Mouse (Mus musculus) embryonic facial prominence, embryonic 12.5 days (tissue): ENCODE results near the gene Rapgef1. TPM values are rescaled to one million over a fixed set of nuclear protein-coding genes. Genes with fewer than 3 reads are reported as not detected.

Source experiments
- ATAC-seq: fragments of 200-750 bp; cut with Nextera tagmentation; 2 replicates; pipeline ENCODE4 v1.8.0; 2017; ENCODE audit not compliant: insufficient number of reproducible peaks, insufficient read depth, low FRiP score, low TSS enrichment
- H3K27ac ChIP-seq: fragments of 300-500 bp; sonication (generic); 2 replicates; pipeline ENCODE4 v1.5.1; 2016; ENCODE audit warnings: mild to moderate bottlenecking
- H3K27me3 ChIP-seq: fragments of 300-500 bp; sonication (generic); 2 replicates; pipeline ENCODE4 v1.6.1; 2016; ENCODE audit warnings: mild to moderate bottlenecking, moderate library complexity
- H3K36me3 ChIP-seq: fragments of 300-500 bp; sonication (generic); 2 replicates; pipeline ENCODE4 v1.6.1; 2016; ENCODE audit warnings: mild to moderate bottlenecking
- H3K4me1 ChIP-seq: fragments of 300-500 bp; sonication (generic); 2 replicates; pipeline ENCODE4 v1.6.1; 2016
- H3K4me2 ChIP-seq: fragments of 300-500 bp; sonication (generic); replicated peaks from 2 replicates; pipeline ENCODE4 v1.6.1; 2016; ENCODE audit warnings: mild to moderate bottlenecking, moderate library complexity
- H3K4me3 ChIP-seq: fragments of 300-500 bp; sonication (generic); 2 replicates; pipeline ENCODE4 v1.5.1; 2016; ENCODE audit warnings: mild to moderate bottlenecking
- H3K9ac ChIP-seq: fragments of 300-500 bp; sonication (generic); 2 replicates; pipeline ENCODE4 v1.6.1; 2016; ENCODE audit warnings: mild to moderate bottlenecking, moderate library complexity
- H3K9me3 ChIP-seq: fragments of 300-500 bp; sonication (generic); 2 replicates; pipeline ENCODE4 v1.6.1; 2016; ENCODE audit warnings: mild to moderate bottlenecking, moderate library complexity
- WGBS: fragments of 180-500 bp; shearing (Covaris S2); methylation state at CpG from one replicate; pipeline ENCODE4 v1.1.7; 2016; 5-methylcytosine and 5-hydroxymethylcytosine counted together
- polyA plus RNA-seq: library from polyadenylated mRNA; unstranded; fragments of >200 nt; fragmentation: Nextera tagmentation; extraction: Ambion mirVana; gene quantifications from 2 replicates; pipeline ENCODE4 v1.2.1, GENCODE M21; 2016

Rapgef1 gene
- polyA plus RNA-seq, 1 experiment from 2014 or later: 20.3 TPM

- 1% methylated on average over 3 of the region's 3 CpGs for WGBS
- Histone ChIP-seq H3K27me3 (peaks cover 3% of the 10 kb centered on the region; the same call in 1 of the 2 replicates), H3K4me2 (no peak overlapping the region), H3K36me3 (no peaks in the 10 kb centered on the region), H3K9me3 (no peaks in the 10 kb centered on the region), H3K4me1 (no peaks in the 10 kb centered on the region), H3K4me3 (no peak overlapping the region), H3K27ac (no peak overlapping the region), H3K9ac (no peak overlapping the region)
- ATAC-seq: no peak; the same call in 1 of the 2 replicates
Measured at GRCm38 (mm10) chr2:29603930-29604329, 15.6 kb upstream of the Rapgef1 start.

DNA sequence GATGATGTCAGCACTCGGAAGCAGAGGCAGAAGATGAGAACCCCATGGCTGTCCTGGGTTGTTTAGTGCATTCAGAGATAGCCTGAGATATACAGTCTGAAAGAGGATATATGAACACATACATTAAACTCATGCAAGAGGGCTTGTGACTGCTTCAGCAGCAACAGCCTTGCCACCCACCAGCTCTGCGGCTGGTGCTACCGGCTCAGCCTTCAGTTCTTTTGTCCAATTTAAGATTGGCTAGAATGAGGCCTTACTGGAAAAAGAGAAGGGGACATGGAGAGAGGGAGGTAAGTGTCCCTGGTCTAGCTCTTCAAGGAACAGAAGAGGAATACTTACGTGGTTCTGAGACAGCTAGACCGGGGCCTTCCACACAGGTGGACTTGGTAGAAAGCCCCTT is 13.9 kb upstream of the Rapgef1 start:
- Histone ChIP-seq H3K9ac (no peak overlapping the region), H3K4me1 (no peaks in the 10 kb centered on the region), H3K27me3 (peaks cover 3% of the 10 kb centered on the region; the same call in 1 of the 2 replicates), H3K27ac (no peak overlapping the region), H3K9me3 (no peaks in the 10 kb centered on the region), H3K4me2 (no peak overlapping the region), H3K4me3 (no peak overlapping the region), H3K36me3 (no peaks in the 10 kb centered on the region)
- WGBS: 80% methylated on average over 5 of the region's 5 CpGs
- no peak for ATAC-seq

DNA sequence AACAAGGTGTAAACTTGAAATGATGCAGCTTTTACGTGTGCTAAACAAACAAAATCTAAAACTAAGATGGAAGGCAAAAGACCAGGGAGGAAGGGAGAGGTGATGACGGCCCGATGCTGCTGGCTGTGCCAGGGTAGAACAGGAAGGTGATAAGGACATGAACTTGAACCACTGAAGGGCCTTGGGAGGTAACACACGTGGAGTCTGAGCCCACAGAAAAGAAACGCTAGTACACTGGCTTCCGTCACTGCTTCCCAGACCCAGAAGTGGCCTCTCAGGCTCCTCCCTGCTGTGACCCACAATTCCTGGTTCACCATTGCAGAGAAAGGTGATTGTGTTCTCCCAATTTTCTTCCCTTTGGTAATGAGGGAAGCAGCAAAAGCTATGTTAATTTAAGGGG is 13.1 kb upstream of the Rapgef1 start:
- peaks cover 3% of the 10 kb centered on the region; the same call in 1 of the 2 replicates for H3K27me3 ChIP-seq
- no peak overlapping the region for H3K9ac ChIP-seq
- ATAC-seq: no peak
- H3K9me3 ChIP-seq: no peaks in the 10 kb centered on the region
- no peaks in the 10 kb centered on the region for H3K36me3 ChIP-seq
- H3K4me3 ChIP-seq: no peak overlapping the region
- 37% methylated on average over 6 of the region's 6 CpGs for WGBS
- no peak overlapping the region for H3K27ac ChIP-seq
- no peaks in the 10 kb centered on the region for H3K4me1 ChIP-seq
- H3K4me2 ChIP-seq: no peak overlapping the region

- Histone ChIP-seq H3K27me3 (no peaks in the 10 kb centered on the region), H3K9ac (no peak overlapping the region), H3K36me3 (no peaks in the 10 kb centered on the region), H3K27ac (no peak overlapping the region), H3K4me2 (no peak overlapping the region), H3K9me3 (no peaks in the 10 kb centered on the region), H3K4me1 (peaks cover 17% of the 10 kb centered on the region), H3K4me3 (no peak overlapping the region)
- ATAC-seq: no peak
- WGBS: 88% methylated on average over 1 of the region's 1 CpGs
Measured at GRCm38 (mm10) chr2:29617341-29617740, 2.2 kb upstream of the Rapgef1 start.

DNA sequence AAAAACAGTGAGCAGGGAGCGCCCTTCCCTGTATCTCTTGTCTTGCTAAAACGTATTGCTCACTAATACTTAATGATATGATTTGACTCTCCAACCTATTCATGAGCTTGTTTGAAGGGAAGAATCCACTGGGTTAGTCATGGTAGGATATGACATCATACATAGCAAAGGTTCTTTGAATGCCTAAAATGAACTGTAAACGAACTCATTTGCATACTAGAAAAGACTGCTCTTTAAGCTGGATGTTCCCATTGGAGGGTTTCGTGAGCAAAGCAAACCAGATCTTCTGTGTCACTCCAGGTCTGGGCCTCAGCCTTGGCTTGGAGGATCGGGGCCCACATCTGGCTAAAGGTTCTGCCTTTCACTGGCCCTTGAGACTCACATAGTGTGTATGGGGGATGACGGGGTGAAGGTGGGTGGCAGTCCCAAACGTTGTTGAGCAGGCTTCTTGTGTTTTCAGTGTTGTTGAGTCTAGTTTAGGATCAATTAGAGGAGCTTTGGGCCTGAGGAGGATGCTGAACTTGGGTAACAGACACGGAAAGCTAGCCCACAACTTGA is 515 bp upstream of the Rapgef1 start:
- WGBS: 66% methylated on average over 8 of the region's 8 CpGs
- H3K27ac ChIP-seq: no peak overlapping the region

DNA sequence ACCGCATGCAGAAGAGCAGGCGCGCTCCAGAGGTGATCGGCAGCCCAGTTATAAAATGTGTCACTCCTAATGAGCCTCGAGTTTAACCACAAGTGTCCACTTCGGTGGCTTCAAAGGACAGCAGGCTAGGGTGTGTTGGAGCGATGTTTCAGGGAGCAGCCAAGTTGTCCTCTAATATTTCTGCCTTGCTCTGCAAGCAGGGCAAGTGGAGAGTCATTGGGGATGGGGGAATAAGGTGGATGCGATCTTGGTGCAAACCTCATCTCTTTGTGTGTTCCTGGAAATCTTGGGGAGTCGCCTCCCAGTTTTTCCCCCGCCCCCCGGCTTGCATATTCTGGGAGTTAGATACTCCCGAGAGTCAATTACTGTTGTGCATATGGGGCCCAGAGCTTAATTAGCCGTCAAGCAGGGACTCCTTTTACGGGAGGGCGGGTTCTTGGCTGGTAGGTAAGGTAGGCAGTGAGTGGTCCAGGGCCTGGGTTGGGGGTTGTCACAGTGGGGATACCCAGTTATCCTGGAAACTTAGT is 844 bp downstream of the Rapgef1 start:
- 2% methylated on average over 15 of the region's 15 CpGs for WGBS
- no peaks in the 10 kb centered on the region for H3K36me3 ChIP-seq
- ATAC-seq: no peak

More for the DNA sequence above, 515 bp upstream of the Rapgef1 start:
- no peaks in the 10 kb centered on the region for H3K27me3 ChIP-seq
- H3K9me3 ChIP-seq: no peaks in the 10 kb centered on the region
- H3K4me3 ChIP-seq: peak overlapping the region; percentile 9; the same call in 1 of the 2 replicates
- ATAC-seq: no peak
- H3K9ac ChIP-seq: no peak overlapping the region
- H3K36me3 ChIP-seq: no peaks in the 10 kb centered on the region
- H3K4me1 ChIP-seq: peaks cover 17% of the 10 kb centered on the region
- peak overlapping the region; percentile 29; the same call in 1 of the 2 replicates for H3K4me2 ChIP-seq

GRCm38 (mm10) chr2:29621163-29621562 is 1.6 kb downstream of the Rapgef1 start:
- no peaks in the 10 kb centered on the region for H3K27me3 ChIP-seq
- no peak for ATAC-seq
- peak overlapping the region; percentile 86 for H3K4me2 ChIP-seq
- no peaks in the 10 kb centered on the region for H3K9me3 ChIP-seq
- peak overlapping the region; percentile 95 for H3K9ac ChIP-seq
- no peak overlapping the region for H3K27ac ChIP-seq
- peak overlapping the region; percentile 85 for H3K4me3 ChIP-seq
- peaks cover 17% of the 10 kb centered on the region for H3K4me1 ChIP-seq
- H3K36me3 ChIP-seq: no peaks in the 10 kb centered on the region
- 72% methylated on average over 10 of the region's 10 CpGs for WGBS

More for the DNA sequence above, 844 bp downstream of the Rapgef1 start:
- H3K27ac ChIP-seq: peak overlapping the region; percentile 94
- peaks cover 17% of the 10 kb centered on the region for H3K4me1 ChIP-seq
- no peaks in the 10 kb centered on the region for H3K9me3 ChIP-seq
- no peaks in the 10 kb centered on the region for H3K27me3 ChIP-seq
- peak overlapping the region; percentile 86 for H3K4me2 ChIP-seq
- peak overlapping the region; percentile 95 for H3K9ac ChIP-seq
- H3K4me3 ChIP-seq: peak overlapping the region; percentile 85

DNA sequence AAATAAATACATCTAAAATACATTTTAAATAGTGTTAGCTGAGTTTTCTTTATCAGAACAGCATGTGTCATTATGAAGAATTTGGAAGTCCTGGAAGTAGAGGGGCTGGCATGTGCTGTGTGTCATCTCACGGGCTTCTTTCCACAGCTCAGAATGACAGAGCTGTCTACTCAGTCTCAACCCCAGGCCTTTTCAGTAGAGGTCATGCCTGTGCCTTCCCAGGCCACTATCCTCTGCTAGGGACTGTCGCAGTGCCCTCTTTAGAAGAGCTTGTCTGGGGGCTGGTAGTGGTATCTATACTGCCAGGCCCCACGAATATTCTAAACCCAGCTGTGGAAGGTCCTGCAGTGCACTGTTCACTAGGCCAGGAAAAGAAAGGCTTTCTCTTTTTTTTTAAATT is 2.1 kb downstream of the Rapgef1 start:
- no peaks in the 10 kb centered on the region for H3K27me3 ChIP-seq
- 79% methylated on average over 3 of the region's 3 CpGs for WGBS
- no peaks in the 10 kb centered on the region for H3K9me3 ChIP-seq
- ATAC-seq: no peak
- no peak overlapping the region for H3K27ac ChIP-seq
- peak overlapping the region; percentile 10; the same call in 1 of the 2 replicates for H3K9ac ChIP-seq
- no peaks in the 10 kb centered on the region for H3K36me3 ChIP-seq
- H3K4me2 ChIP-seq: peak overlapping the region; percentile 86
- no peak overlapping the region for H3K4me3 ChIP-seq
- peaks cover 17% of the 10 kb centered on the region for H3K4me1 ChIP-seq

- Histone ChIP-seq H3K27me3 (no peaks in the 10 kb centered on the region), H3K4me2 (no peak overlapping the region), H3K4me3 (no peak overlapping the region), H3K4me1 (peaks cover 17% of the 10 kb centered on the region), H3K9ac (peak overlapping the region; percentile 10; the same call in 1 of the 2 replicates), H3K9me3 (no peaks in the 10 kb centered on the region), H3K27ac (no peak overlapping the region), H3K36me3 (no peaks in the 10 kb centered on the region)
- no peak for ATAC-seq
- 82% methylated on average over 10 of the region's 10 CpGs for whole genome bisulfite sequencing
Measured at GRCm38 (mm10) chr2:29622126-29623005, 2.8 kb downstream of the Rapgef1 start.

DNA sequence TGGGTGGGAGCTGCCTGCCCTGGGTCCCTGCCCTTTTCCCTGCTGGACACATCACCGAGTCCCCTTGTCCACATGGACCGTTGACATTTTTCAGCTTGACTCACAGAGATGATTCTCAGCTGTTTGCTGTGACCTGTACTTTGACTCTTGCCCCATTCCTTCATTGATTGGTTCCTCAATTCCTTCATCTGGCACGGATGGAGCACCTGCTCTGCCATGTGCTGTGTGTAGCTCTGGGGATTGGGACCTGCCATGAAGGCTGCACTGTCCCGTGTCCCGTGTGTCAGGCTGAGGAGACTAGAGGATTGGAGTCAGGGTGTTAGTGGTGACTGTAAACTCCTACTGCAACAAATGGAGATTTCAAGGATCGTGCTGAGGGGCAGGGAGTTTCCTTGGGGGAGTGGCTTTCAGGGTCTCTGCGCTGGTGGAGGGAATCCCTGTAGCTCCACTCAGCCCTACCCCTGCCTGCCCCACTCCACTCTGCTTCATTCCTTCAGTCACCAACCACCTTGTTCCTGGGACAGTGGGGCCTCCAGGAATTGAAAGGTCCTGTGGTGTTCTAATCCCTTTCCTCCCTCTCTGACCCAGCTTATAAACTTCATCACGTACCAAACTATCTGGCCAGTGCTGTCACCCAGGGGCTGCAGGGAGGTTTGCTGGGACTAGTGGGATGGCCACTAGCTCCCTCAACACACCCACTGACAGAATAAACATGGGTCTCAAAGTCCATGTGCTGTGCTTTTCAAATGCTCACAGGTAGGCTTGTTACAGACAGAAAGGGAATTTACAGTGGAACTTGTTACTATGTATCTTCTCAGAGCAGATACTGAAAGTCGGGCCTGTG is 3.9 kb downstream of the Rapgef1 start:
- H3K27me3 ChIP-seq: no peaks in the 10 kb centered on the region
- ATAC-seq: no peak
- H3K9me3 ChIP-seq: no peaks in the 10 kb centered on the region
- H3K9ac ChIP-seq: no peak overlapping the region
- H3K4me2 ChIP-seq: no peak overlapping the region
- no peaks in the 10 kb centered on the region for H3K36me3 ChIP-seq
- peaks cover 27% of the 10 kb centered on the region for H3K4me1 ChIP-seq
- 78% methylated on average over 9 of the region's 9 CpGs for WGBS
- H3K4me3 ChIP-seq: no peak overlapping the region
- no peak overlapping the region for H3K27ac ChIP-seq

GRCm38 (mm10) chr2:29624091-29624608 is 4.6 kb downstream of the Rapgef1 start:
- Histone ChIP-seq H3K4me1 (peaks cover 34% of the 10 kb centered on the region), H3K4me3 (no peak overlapping the region), H3K9me3 (no peaks in the 10 kb centered on the region), H3K4me2 (no peak overlapping the region), H3K36me3 (no peaks in the 10 kb centered on the region), H3K27me3 (no peaks in the 10 kb centered on the region), H3K9ac (no peak overlapping the region), H3K27ac (no peak overlapping the region)
- WGBS: 82% methylated on average over 4 of the region's 4 CpGs
- no peak for ATAC-seq
